Mouse (Mus musculus): ENCODE data around the gene Col19a1. TPM values are rescaled to one million over a fixed set of nuclear protein-coding genes. Genes with fewer than 3 reads are reported as not detected.

Gene Col19a1
- total RNA-seq, 2 experiments from 2014 or later: 0.06 TPM; not detected in 1

- intact Hi-C loops (cut with DNase I): no loop called here
- DNase-seq: no peak
These were observed 270.2 kb downstream of the Col19a1 start for GRCm38 (mm10) chr1:24316961-24317589.

GRCm38 (mm10) chr1:24316490-24316889 is 270.8 kb downstream of the Col19a1 start:
- DNase-seq: no peak
- intact Hi-C loops (cut with DNase I): no loop called here

GRCm38 (mm10) chr1:24310847-24311246 is 276.4 kb downstream of the Col19a1 start:
- intact Hi-C loops (cut with DNase I): no loop called here
- no peak for DNase-seq

- intact Hi-C loops (cut with DNase I): no loop called here
- no peak for DNase-seq
These were observed 277.1 kb downstream of the Col19a1 start for GRCm38 (mm10) chr1:24310193-24310592.

GRCm38 (mm10) chr1:24303077-24303476 is 284.2 kb downstream of the Col19a1 start:
- no peak for DNase-seq
- intact Hi-C loops (cut with DNase I): no loop called here

- peak; percentile 14 to 22 for DNase-seq
- intact Hi-C loops (cut with DNase I): no loop called here
These were observed 284.6 kb downstream of the Col19a1 start for GRCm38 (mm10) chr1:24302674-24303073.

- DNase-seq: no peak
- intact Hi-C loops (cut with DNase I): no loop called here
These were observed 286.6 kb downstream of the Col19a1 start for GRCm38 (mm10) chr1:24300700-24301099.

- DNase-seq: no peak
- intact Hi-C loops (cut with DNase I): no loop called here
These were observed 292.0 kb downstream of the Col19a1 start for GRCm38 (mm10) chr1:24294979-24295942.

- DNase-seq: no peak
- intact Hi-C loops (cut with DNase I): no loop called here
These were observed 294.8 kb downstream of the Col19a1 start for GRCm38 (mm10) chr1:24292515-24292914.

- DNase-seq: no peak
- intact Hi-C loops (cut with DNase I): no loop called here
These were observed 300.9 kb downstream of the Col19a1 start for GRCm38 (mm10) chr1:24286360-24286759.

GRCm38 (mm10) chr1:24267022-24267421 is 320.2 kb downstream of the Col19a1 start:
- DNase-seq: no peak
- intact Hi-C loops (cut with DNase I): no loop called here

- DNase-seq: no peak
- intact Hi-C loops (cut with DNase I): no loop called here
These were observed 326.1 kb downstream of the Col19a1 start for GRCm38 (mm10) chr1:24261181-24261580.

GRCm38 (mm10) chr1:24259419-24259818 is 327.9 kb downstream of the Col19a1 start:
- DNase-seq: no peak
- intact Hi-C loops (cut with DNase I): no loop called here

GRCm38 (mm10) chr1:24257961-24258360 is 329.3 kb downstream of the Col19a1 start:
- no peak for DNase-seq
- intact Hi-C loops (cut with DNase I): no loop called here

- intact Hi-C loops (cut with DNase I): loop anchor here (2.0 kb wide), 2 partner anchors 112 to 422 kb away; no protein-coding TSS in a partner anchor
- DNase-seq: no peak
These were observed 338.1 kb downstream of the Col19a1 start for GRCm38 (mm10) chr1:24249105-24249664.

- intact Hi-C loops (cut with DNase I): loop anchor here (2.0 kb wide), 2 partner anchors 112 to 422 kb away; no protein-coding TSS in a partner anchor
- DNase-seq: no peak
These were observed 338.8 kb downstream of the Col19a1 start for GRCm38 (mm10) chr1:24248294-24249104.

GRCm38 (mm10) chr1:24245700-24246375 is 341.4 kb downstream of the Col19a1 start:
- DNase-seq: no peak
- intact Hi-C loops (cut with DNase I): no loop called here

- intact Hi-C loops (cut with DNase I): no loop called here
- DNase-seq: no peak
These were observed 342.3 kb downstream of the Col19a1 start for GRCm38 (mm10) chr1:24244931-24245330.

- intact Hi-C loops (cut with DNase I): no loop called here
These were observed 347.1 kb downstream of the Col19a1 start for GRCm38 (mm10) chr1:24240039-24240691.

More at GRCm38 (mm10) chr1:24240039-24240691, 347.1 kb downstream of the Col19a1 start:
- no peak for DNase-seq
